Mouse (Mus musculus): ENCODE results near the gene Gm4952. TPM values are rescaled to one million over a fixed set of nuclear protein-coding genes. Genes with fewer than 3 reads are reported as not detected.
"Not testable (repeated sequence)": the region's sequence is repeated elsewhere in the genome, so short reads cannot be mapped to it uniquely, and the experiment has no call there.

The Gm4952 gene
- polyA plus RNA-seq, 1 experiment from 2014 or later: 0.12 TPM

GRCm38 (mm10) chr19:12598674-12599073 is 1.1 kb upstream of the Gm4952 start:
- DNase-seq (ENCODE audit: low spot score): no peak

DNA sequence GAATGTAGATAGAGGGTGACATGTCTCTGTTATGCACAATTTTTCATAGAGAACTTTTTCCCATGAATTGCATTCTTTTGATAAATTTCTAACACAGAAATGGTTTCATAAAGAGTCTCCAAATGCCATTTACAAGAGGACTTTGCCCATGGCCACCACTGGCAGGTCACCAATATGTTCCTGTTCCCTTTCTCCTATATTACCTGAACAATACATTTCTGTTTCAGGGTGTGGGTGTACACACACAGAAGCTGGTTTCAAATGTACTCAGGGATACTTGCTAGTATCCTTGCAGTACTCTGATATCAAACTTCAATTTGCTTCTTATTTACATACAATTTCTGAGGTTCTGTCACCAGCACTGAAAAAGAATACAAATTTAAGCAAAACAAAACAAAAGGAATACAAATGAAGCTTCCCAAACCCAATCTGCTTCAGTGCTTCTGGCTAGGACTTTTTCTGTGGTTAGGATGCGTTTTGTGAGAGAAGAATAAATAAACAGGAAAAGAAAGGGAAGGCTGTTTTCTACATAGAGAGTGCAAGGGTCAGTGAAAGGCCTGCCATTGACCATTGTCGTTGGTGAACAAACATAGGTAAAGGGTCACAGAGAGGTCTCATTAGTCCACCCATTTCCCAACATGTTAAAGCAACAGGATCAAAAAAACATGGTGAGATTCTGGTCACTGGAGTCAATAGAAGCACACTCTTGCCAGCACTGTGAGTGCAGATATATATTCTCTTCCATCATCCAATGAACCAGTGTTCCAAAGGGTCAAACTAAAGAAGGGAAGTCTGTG is 1.1 kb downstream of the Gm4952 start:
- no peak for DNase-seq (ENCODE audit: low spot score)

- no peak for DNase-seq (ENCODE audit: low spot score)
Measured at GRCm38 (mm10) chr19:12608336-12608735, 8.6 kb downstream of the Gm4952 start.

GRCm38 (mm10) chr19:12613646-12614045 is 13.9 kb downstream of the Gm4952 start:
- DNase-seq (ENCODE audit: low spot score): no peak

GRCm38 (mm10) chr19:12633176-12633575 is 33.4 kb downstream of the Gm4952 start, which contains the start of gene Glyat:
TSS of gene Glyat (plus strand) at chr19:12633308.
- DNase-seq (ENCODE audit: low spot score): no peak

DNA sequence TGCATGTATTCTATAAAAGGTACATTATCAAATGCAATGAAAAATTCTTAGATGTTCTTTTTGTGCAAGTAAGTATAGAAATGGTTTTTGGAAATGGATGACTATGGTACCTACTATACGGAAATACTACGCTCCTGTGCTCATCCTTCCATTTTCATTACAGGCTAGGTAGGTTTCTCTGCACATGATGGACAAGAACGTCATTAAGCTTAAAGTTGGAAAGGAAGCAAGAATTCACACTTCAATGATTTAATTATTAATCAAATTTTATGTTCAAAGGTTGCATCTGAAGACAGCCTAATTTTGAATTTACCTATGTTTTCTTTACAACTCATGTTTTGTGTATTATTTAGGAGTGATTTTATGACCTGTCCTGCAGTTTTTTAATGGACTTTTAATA is 34.5 kb downstream of the Gm4952 start:
- no peak for DNase-seq (ENCODE audit: low spot score)

- no peak for DNase-seq (ENCODE audit: low spot score)
Measured at GRCm38 (mm10) chr19:12634963-12635362, 35.2 kb downstream of the Gm4952 start.

- DNase-seq (ENCODE audit: low spot score): no peak
Measured at GRCm38 (mm10) chr19:12636863-12637262, 37.1 kb downstream of the Gm4952 start.

- no peak for DNase-seq (ENCODE audit: low spot score)
Measured at GRCm38 (mm10) chr19:12638049-12638448, 38.3 kb downstream of the Gm4952 start.

- no peak for DNase-seq (ENCODE audit: low spot score)
Measured at GRCm38 (mm10) chr19:12649511-12649910, 49.7 kb downstream of the Gm4952 start.

- DNase-seq (ENCODE audit: low spot score): no peak
Measured at GRCm38 (mm10) chr19:12666156-12666555, 66.4 kb downstream of the Gm4952 start.

DNA sequence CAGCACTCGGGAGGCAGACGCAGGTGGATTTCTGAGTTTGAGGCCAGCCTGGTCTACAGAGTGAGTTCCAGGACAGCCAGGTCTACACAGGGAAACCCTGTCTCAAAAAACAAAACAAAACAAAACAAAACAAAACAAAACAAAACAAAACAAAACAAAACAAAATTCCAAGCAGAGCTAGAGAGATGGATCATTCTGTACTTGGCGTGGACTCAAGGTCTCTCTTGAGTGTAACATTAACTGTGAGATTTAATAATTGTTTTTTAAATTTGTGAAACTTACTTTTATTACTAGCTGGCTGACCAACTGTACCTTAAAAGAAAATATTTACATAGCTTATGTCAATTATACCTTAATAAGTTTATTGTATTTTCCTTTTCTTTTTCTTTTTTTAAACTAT is 68.8 kb downstream of the Gm4952 start:
- DNase-seq (ENCODE audit: low spot score): not testable (repeated sequence)

DNA sequence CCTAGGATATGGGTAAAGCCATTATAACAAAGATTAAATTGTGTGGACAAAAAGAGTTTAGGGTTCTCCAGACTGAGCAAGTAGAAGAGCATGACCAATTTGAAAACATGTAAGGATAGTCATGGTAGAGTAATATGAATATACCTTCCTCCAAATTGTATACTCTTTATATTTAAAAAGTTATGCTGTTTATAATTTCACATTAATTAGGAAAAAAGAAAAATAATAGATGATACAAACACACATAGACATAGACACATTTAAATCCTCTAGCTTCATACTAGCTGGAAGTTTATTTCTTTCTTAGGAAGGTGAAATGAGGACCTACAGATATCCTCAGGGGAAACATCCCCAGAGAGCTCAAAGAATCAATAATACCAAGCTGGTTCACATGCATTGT is 70.4 kb downstream of the Gm4952 start, which contains the start of gene Olfr1442:
Gene Olfr1442, plus strand, starts transcription at position 301 of the 400 bp plus-strand sequence.
- no peak for DNase-seq (ENCODE audit: low spot score)

- no peak for DNase-seq (ENCODE audit: low spot score)
Measured at GRCm38 (mm10) chr19:12671051-12671450, 71.3 kb downstream of the Gm4952 start.

GRCm38 (mm10) chr19:12677812-12678211 is 78.0 kb downstream of the Gm4952 start, which contains the start of gene Olfr1443:
TSS of gene Olfr1443 (plus strand) at chr19:12678112.
- no peak for DNase-seq (ENCODE audit: low spot score)

Other genes with a start within 250 kb of the Gm4952 start
- not detected in 2 replicates for gene Olfr1440, start 212.7 kb upstream of the Gm4952 start, polyA plus RNA-seq (2015; fragmentation: Nextera tagmentation; extraction: Ambion mirVana)
- not detected in 2 replicates for gene Olfr1441, start 182.5 kb upstream of the Gm4952 start, polyA plus RNA-seq (2015; fragmentation: Nextera tagmentation; extraction: Ambion mirVana)
- not detected in 2 replicates for gene Pfpl, start 172.1 kb upstream of the Gm4952 start, polyA plus RNA-seq (2015; fragmentation: Nextera tagmentation; extraction: Ambion mirVana)
- 2.6 and 2.9 TPM in 2 replicates for gene Mpeg1, start 139.2 kb upstream of the Gm4952 start, polyA plus RNA-seq (2015; fragmentation: Nextera tagmentation; extraction: Ambion mirVana)
- 3.4 and 4.3 TPM in 2 replicates for gene Dtx4, start 98.5 kb upstream of the Gm4952 start, polyA plus RNA-seq (2015; fragmentation: Nextera tagmentation; extraction: Ambion mirVana)
- 32.3 and 35.0 TPM in 2 replicates for gene Fam111a, start 54.2 kb upstream of the Gm4952 start, polyA plus RNA-seq (2015; fragmentation: Nextera tagmentation; extraction: Ambion mirVana)
- gene Glyat, start 33.3 kb downstream of the Gm4952 start, polyA plus RNA-seq (2015; fragmentation: Nextera tagmentation; extraction: Ambion mirVana): 0.07 and 0.17 TPM in 2 replicates
- not detected in 2 replicates for gene Olfr1442, start 70.5 kb downstream of the Gm4952 start, polyA plus RNA-seq (2015; fragmentation: Nextera tagmentation; extraction: Ambion mirVana)
- gene Olfr1443, start 78.1 kb downstream of the Gm4952 start, polyA plus RNA-seq (2015; fragmentation: Nextera tagmentation; extraction: Ambion mirVana): not detected in 2 replicates
- gene Keg1, start 95.8 kb downstream of the Gm4952 start, polyA plus RNA-seq (2015; fragmentation: Nextera tagmentation; extraction: Ambion mirVana): not detected in 2 replicates
- 0.93 and 1.6 TPM in 2 replicates for gene Cntf, start 165.7 kb downstream of the Gm4952 start, polyA plus RNA-seq (2015; fragmentation: Nextera tagmentation; extraction: Ambion mirVana)
- gene Zfp91, start 196.2 kb downstream of the Gm4952 start, polyA plus RNA-seq (2015; fragmentation: Nextera tagmentation; extraction: Ambion mirVana): 14.8 and 18.2 TPM in 2 replicates
- 43.3 and 48.2 TPM in 2 replicates for gene Lpxn, start 196.2 kb downstream of the Gm4952 start, polyA plus RNA-seq (2015; fragmentation: Nextera tagmentation; extraction: Ambion mirVana)
- not detected in 2 replicates for gene Gm5244, start 246.7 kb downstream of the Gm4952 start, polyA plus RNA-seq (2015; fragmentation: Nextera tagmentation; extraction: Ambion mirVana)

Measured in thymus, postnatal 0 days (tissue).